25 mouse cellular contexts compared by ENCODE assay signal in genomic region chr8:79065924-79066323, GRCm38 (mm10).
"Had no signal": no experiment of that assay in that cellular context is flagged by ENCODE, and none has a peak within 500 bp of the region (broad histone marks: within the 10 kb centered on the region; RNA-seq: fewer than 3 reads in every experiment).

No protein-coding gene starts in this region.

- H3K4me1 ChIP-seq: heart, embryonic 15.5 days; intestine, embryonic 15.5 days; liver, embryonic 13.5 days had no signal

- H3K27ac ChIP-seq: heart, adult 2 months; heart, embryonic 13.5 days; heart, embryonic 15.5 days; hindbrain, embryonic 12.5 days; hindbrain, embryonic 14.5 days; intestine, embryonic 15.5 days; layer of hippocampus, adult 2 months; left cerebral cortex, adult 2 months; liver, embryonic 13.5 days had no signal

- H3K9me3 ChIP-seq: heart, embryonic 13.5 days; heart, embryonic 15.5 days; hindbrain, embryonic 12.5 days; intestine, embryonic 15.5 days; liver, embryonic 13.5 days had no signal

- DNase-seq: gastrocnemius, postnatal 14 days; gastrocnemius, postnatal 36 days; heart, adult 11 months; heart, adult 2 months; heart, postnatal 14 days; heart, postnatal 36 days; kidney, adult 18-20 months; kidney, adult 8-10 months; kidney, postnatal 10 days; kidney, postnatal 25 days; kidney, postnatal 4 days; liver; liver, embryonic 13.5 days had no signal

- H3K4me2 ChIP-seq: heart, embryonic 11.5 days; heart, embryonic 13.5 days; heart, embryonic 15.5 days; hindbrain, embryonic 12.5 days; hindbrain, embryonic 14.5 days; intestine, embryonic 15.5 days; liver, embryonic 11.5 days; liver, embryonic 13.5 days had no signal

- ATAC-seq: hindbrain, embryonic 16.5 days; inflammation-experienced regulatory T-cells, adult 6 months; intestine, embryonic 15.5 days; intestine, postnatal 0 days had no signal

- H3K4me3 ChIP-seq: heart, adult 2 months; heart, embryonic 13.5 days; heart, embryonic 15.5 days; hindbrain, embryonic 12.5 days; intestine, embryonic 15.5 days; layer of hippocampus, adult 2 months; left cerebral cortex, adult 2 months; liver, embryonic 13.5 days had no signal

- H3K27me3 ChIP-seq: heart, embryonic 13.5 days; heart, embryonic 15.5 days; hindbrain, embryonic 12.5 days; intestine, embryonic 15.5 days; liver, embryonic 13.5 days had no signal

- H3K9ac ChIP-seq: heart, embryonic 13.5 days; heart, embryonic 15.5 days; hindbrain, embryonic 12.5 days; hindbrain, embryonic 14.5 days; intestine, embryonic 15.5 days; liver, embryonic 13.5 days had no signal
